Mouse (Mus musculus): ENCODE measurements around the gene Gm20605.

Gene Gm20605

GRCm38 (mm10) chr5:137654746-137655145 lies 25.8 kb downstream of the Gm20605 start:
- DNase-seq = no peak

- DNase-seq = peak; percentile 87
Measured at GRCm38 (mm10) chr5:137656977-137657376, 28.0 kb downstream of the Gm20605 start.

DNA sequence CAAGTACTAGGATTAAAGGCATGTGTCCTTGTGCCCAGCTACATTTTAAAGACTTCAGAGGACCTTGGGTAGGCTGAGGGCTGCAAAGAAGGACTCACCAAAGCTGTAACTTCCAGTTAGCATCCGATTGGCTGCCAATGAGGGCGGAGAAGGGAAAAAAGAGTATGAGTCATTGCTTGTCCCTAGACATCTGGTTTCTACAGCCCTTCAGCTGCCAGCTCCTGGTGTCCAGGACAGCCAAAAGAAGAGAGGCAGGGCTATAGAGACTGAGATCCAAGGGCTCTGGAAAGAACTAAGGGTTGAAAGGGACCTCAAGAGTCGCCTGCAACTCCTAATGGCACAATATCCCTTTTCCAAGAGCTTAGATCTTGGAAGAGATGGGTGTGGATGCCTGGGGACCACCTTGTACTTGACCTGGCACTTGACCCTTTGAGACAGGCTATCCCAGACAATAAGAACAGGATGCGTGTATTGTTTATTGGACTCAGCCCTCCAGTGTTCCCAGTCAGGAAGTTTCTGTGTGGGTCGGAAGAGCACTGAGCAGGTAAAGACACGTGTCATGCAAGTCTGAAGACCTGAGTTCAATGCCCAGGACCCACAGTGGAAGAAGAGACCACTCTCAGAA lies 31.2 kb downstream of the Gm20605 start:
- DNase-seq = no peak

DNA sequence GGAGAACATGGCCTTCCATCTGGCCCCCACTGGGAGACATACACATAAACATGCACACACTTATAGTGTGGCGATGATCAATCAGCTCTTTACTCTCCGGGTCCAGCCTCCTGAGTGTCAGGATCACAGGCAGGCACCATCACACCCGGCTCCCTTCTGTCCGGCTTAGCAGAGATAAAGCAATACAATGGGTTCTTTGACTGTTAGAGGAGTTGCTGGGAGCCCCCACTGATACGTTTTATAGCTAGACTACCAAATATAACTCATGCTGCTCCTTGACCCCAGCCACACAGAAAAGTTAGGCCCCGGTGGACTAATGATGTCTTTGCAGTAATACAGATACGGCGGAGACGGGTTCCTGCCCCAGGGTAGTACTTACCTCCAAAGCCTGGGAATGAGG lies 34.1 kb downstream of the Gm20605 start:
- DNase-seq = no peak

GRCm38 (mm10) chr5:137668971-137669370 lies 40.0 kb downstream of the Gm20605 start:
- no peak for DNase-seq

- no peak for DNase-seq
Measured at GRCm38 (mm10) chr5:137670240-137670639, 41.3 kb downstream of the Gm20605 start.

- peak; percentile 87 for DNase-seq
Measured at GRCm38 (mm10) chr5:137671443-137672240, 42.7 kb downstream of the Gm20605 start.

DNA sequence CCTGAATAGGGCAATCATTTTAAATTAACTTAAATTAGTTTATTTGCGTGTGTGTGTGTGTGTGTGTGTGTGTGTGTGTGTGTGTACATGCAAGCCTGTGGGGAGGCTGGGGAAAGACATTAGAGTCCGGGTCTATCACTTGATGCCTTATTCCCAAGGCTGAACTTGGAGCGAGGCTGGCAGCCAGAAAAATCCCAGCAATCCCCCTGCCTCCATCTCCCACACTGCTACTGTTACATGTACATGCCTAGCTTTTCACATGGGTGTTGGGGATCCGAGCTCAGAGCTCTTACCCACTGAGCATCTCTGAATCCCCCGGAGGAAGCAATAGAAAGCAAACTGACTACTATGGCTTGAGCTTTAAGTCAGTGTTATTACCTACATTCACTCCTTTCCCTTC lies 43.4 kb downstream of the Gm20605 start:
- no peak for DNase-seq

DNA sequence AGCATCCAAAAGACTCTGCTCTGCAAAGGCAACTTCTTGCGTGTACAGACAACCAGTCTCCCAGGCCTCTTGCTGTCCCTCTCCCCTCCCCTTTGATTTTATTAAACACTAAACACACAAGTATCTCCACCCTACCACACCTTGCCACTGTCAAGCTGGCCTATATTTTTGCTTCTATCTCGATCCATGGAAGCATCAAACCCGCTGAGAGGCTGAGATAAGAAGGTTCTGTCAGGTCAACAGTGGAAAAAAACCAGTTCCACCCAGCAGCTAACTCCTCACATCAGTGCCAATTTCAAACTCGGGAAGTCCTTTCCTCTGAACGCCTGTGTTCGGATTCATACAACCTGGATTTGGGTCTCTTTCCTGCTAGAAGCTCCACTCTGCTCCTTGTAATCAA lies 44.0 kb downstream of the Gm20605 start:
- no peak for DNase-seq

- no peak for DNase-seq
Measured at GRCm38 (mm10) chr5:137674786-137675185, 45.8 kb downstream of the Gm20605 start.

DNA sequence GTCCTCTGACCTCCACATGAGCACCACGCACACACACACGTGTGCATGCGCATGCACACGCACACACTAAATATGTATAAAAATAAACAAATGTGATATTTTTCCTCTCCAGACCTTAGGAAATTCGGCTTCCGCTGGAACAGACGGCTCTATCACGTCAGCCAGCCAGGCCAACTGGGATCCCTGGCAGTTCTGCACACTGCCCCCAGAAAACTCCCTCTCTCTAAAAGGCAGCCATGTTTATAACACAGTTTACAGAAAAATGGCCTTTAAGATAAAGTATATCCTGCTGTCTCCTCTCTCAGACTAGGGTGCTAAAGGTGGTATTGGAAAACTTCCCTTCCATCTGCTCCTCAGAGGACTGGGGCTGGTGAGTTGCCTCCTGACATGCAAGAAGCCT lies 48.9 kb downstream of the Gm20605 start:
- DNase-seq = no peak

DNA sequence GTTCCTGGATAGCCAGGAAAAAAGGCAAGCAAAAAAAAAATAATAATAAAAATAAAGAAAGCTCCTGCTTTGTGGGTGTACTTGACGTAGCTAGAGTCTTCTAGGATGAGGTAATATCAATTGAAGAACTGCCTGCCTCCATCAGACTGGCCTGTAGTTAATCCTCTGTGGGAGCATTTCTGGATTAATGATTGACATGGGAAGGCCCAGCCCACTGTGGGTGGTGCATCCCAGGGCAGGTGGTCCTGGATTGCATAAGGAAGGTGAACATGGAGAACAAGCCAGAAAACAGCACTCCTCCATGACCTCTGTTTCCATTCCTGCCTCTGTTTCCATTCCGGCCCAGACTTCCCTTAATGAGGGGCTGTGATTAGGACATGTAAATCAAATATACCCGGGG lies 49.8 kb downstream of the Gm20605 start:
- DNase-seq = no peak

- no peak for DNase-seq
Measured at GRCm38 (mm10) chr5:137679726-137680125, 50.8 kb downstream of the Gm20605 start.

DNA sequence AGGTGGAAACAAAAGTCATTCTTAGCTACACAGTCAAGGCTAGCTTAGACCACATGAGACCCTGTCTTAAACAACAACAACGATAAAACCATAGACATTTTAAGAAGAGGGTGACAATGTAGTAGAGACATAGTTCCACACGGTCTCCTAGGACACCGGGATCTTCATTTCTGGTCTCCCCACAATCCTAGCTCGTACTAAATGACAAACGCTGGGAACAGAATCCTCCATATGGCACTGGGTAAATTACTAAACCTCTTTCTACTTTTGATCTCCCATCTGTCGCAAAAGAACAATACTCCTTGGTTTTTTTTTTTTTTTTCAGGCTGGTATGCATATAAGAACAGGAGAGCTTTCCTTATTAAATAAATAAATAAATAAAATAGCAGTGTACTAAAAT lies 53.6 kb downstream of the Gm20605 start:
- DNase-seq = no peak

GRCm38 (mm10) chr5:137683388-137684293 lies 54.7 kb downstream of the Gm20605 start:
- DNase-seq = no peak

GRCm38 (mm10) chr5:137684294-137685123 lies 55.5 kb downstream of the Gm20605 start, which contains the start of gene Agfg2:
TSS of gene Agfg2 (minus strand) at chr5:137684726.
- DNase-seq = peak; percentile 99

DNA sequence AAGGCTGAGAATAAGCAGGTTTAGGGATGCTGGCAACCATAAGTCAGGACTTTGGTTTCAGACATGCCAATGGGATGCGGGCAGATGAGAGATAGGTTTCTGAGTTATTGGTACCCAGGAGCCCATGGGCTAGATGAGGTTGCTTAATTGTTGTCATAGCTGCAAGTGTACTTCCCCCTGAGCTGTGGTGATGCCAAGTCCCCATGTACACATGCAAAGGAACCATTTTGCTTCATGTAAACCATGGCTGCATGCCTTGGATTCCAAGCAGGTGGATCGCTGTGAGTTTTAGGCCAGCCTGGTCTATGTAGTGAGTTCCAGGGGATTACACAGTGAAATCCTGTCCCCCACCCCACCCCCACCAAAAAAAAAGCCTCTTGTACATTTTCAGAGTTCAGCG lies 56.7 kb downstream of the Gm20605 start:
- no peak for DNase-seq

GRCm38 (mm10) chr5:137686127-137686790 lies 57.3 kb downstream of the Gm20605 start:
- DNase-seq = no peak

GRCm38 (mm10) chr5:137689974-137690373 lies 61.0 kb downstream of the Gm20605 start:
- DNase-seq = no peak

DNA sequence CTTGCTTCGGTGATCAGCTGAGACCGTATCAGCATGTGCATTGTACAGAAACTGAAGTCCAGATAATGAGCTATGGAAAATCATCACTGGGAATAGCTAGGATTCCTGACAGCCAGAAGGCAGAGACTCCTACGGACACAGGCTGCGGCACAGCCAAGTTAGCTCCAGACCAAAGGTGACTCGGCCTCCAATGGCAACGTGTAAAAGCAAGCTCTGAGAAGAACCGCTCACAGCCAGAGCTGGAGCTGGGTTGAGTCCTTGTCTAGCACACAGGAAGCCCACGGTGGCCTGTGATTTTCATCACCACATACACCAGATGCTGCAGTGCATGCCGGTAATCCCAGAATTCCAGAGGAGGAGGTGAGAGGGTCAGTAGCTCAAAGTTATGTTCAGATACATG lies 61.6 kb downstream of the Gm20605 start:
- no peak for DNase-seq

- no peak for DNase-seq
Measured at GRCm38 (mm10) chr5:137691881-137692280, 62.9 kb downstream of the Gm20605 start.
